Mouse (Mus musculus) adipose tissue, adult 10 weeks (tissue): ENCODE measurements around the gene Ube2k. TPM values are rescaled to one million over a fixed set of nuclear protein-coding genes. Genes with fewer than 3 reads are reported as not detected.

Experiments
- polyA plus RNA-seq: library from polyadenylated mRNA; stranded (reverse); fragments of 350-450 nt; fragmentation: Illumina TruSeq; extraction: RNeasy Lipid Tissue Mini Kit (QIAGEN cat#74804); gene quantifications from one replicate; pipeline ENCODE4 v1.2.3, GENCODE M21; 2014; ENCODE audit warnings: low read depth, low replicate concordance

Gene Ube2k
- 62.6 TPM for polyA plus RNA-seq

DNA sequence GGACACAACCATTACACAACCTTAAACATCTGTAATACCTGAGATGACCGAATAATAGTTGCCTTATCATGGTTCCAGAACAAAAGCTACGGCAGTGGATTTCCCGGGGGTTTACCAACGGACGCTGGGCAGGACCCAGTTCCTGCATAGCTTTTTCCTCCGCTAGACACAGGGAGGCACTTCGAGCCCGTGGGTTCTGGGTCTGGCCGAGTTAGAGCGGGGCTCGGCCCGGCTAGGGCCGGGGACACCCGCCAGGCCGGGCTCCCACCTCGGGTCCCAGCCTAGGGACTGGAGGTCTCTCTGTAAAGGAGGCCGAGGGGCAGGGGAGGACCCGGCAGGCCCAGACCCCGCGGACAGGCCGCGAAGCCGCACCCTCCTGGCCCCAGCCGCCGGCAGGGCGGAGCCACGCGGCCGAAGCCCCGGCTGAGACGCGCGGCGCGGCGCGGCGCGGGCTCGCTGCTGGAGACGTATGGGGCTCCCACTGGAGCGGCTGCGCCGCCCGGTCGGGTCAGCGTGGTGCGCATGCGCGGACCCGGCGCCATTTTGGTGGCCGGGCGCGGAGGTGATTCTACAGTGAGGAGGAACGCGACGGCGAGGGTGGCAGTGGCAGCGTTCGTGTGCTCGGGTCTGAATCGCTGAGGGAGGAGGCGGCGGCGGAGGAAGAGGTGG, at the start of gene Ube2k, which contains the start of gene Smim14:
Gene Ube2k (plus strand): TSS at position 483 of the 669 bp plus-strand sequence.
Gene Smim14 (minus strand): TSS at position 434 of the 669 bp plus-strand sequence.

GRCm38 (mm10) chr5:65492716-65493531, 44.1 kb upstream of the Ube2k start, which contains the start of gene Gm43552:
Gene Gm43552, minus strand, starts transcription at chr5:65492833.

Other genes with a start within 250 kb of the Ube2k start
- gene Rfc1, start 201.6 kb upstream of the Ube2k start, polyA plus RNA-seq, result 23.0 TPM
- gene Klb, start 188.9 kb upstream of the Ube2k start, polyA plus RNA-seq, result 12.4 TPM
- gene Rpl9, start 145.8 kb upstream of the Ube2k start, polyA plus RNA-seq, result 1,282 TPM
- 35.6 TPM for gene Lias, start 145.7 kb upstream of the Ube2k start, polyA plus RNA-seq
- 31.1 TPM for gene Ugdh, start 101.3 kb upstream of the Ube2k start, polyA plus RNA-seq
- not detected for gene Gm43552, start 44.4 kb upstream of the Ube2k start, polyA plus RNA-seq
- 202 TPM for gene Smim14, start within 50 bp of the Ube2k start, polyA plus RNA-seq
- 49.1 TPM for gene Pds5a, start 161.0 kb downstream of the Ube2k start, polyA plus RNA-seq
- gene N4bp2, start 226.3 kb downstream of the Ube2k start, polyA plus RNA-seq, result 8.0 TPM